Mouse (Mus musculus) forebrain, embryonic 14.5 days (tissue): Measurements from ENCODE around the gene Rbms3. TPM values are rescaled to one million over a fixed set of nuclear protein-coding genes. Genes with fewer than 3 reads are reported as not detected.

Experiments
- ATAC-seq: fragments of 200-750 bp; cut with Nextera tagmentation; 2 replicates; pipeline ENCODE4 v1.8.0; 2017; ENCODE audit warnings: mild to moderate bottlenecking, moderate library complexity
- DNase-seq: peaks from one replicate; pipeline ENCODE4 v3.0.0-alpha.2; 2015; ENCODE audit warnings: low spot score
- H3K27ac ChIP-seq: fragments of 300-500 bp; sonication (generic); 2 replicates; pipeline ENCODE4 v1.5.1; 2014; ENCODE audit warnings: low read depth, mild to moderate bottlenecking, control low read depth, low read length, moderate library complexity
- H3K27me3 ChIP-seq: fragments of 300-500 bp; sonication (generic); replicated peaks from 2 replicates; pipeline ENCODE4 v1.6.1; 2014; ENCODE audit warnings: low read length, control low read depth, mixed read lengths; ENCODE audit not compliant: control insufficient read depth, insufficient read depth
- H3K36me3 ChIP-seq: fragments of 300-500 bp; sonication (generic); 2 replicates; pipeline ENCODE4 v1.6.1; 2014; ENCODE audit warnings: low read length, control low read depth; ENCODE audit not compliant: control insufficient read depth, insufficient read depth
- H3K4me1 ChIP-seq: fragments of 300-500 bp; sonication (generic); 2 replicates; pipeline ENCODE4 v1.6.1; 2014; ENCODE audit warnings: antibody characterized with exemption, low read length, control low read depth; ENCODE audit not compliant: control insufficient read depth, insufficient read depth
- H3K4me2 ChIP-seq: fragments of 300-500 bp; sonication (generic); 2 replicates; pipeline ENCODE4 v1.6.1; 2014; ENCODE audit warnings: mild to moderate bottlenecking, control low read depth, low read length
- H3K4me3 ChIP-seq: fragments of 300-500 bp; sonication (generic); 2 replicates; pipeline ENCODE4 v1.5.1; 2014; ENCODE audit warnings: low read depth, low read length, control low read depth
- H3K9ac ChIP-seq: fragments of 300-500 bp; sonication (generic); 2 replicates; pipeline ENCODE4 v1.6.1; 2014; ENCODE audit warnings: mild to moderate bottlenecking, low read length, control low read depth, moderate library complexity
- H3K9me3 ChIP-seq: fragments of 300-500 bp; sonication (generic); replicated peaks from 2 replicates; pipeline ENCODE4 v1.6.1; 2016; ENCODE audit warnings: low read length, control low read depth, mixed read lengths; ENCODE audit not compliant: control insufficient read depth
- WGBS: fragments of 180-500 bp; shearing (Covaris S2); extraction: QIAGEN DNeasy Blood & Tissue Kit; methylation state at CpG from one replicate; pipeline ENCODE4 v1.1.7; 2014; 5-methylcytosine and 5-hydroxymethylcytosine counted together
- polyA plus RNA-seq: library from polyadenylated mRNA; unstranded; fragments of >200 nt; fragmentation: Nextera tagmentation; extraction: Ambion mirVana; gene quantifications from 2 replicates; pipeline ENCODE4 v1.2.1, GENCODE M21; 2014

Gene Rbms3
- polyA plus RNA-seq, 1 experiment from 2014 or later = 13.8 TPM

DNA sequence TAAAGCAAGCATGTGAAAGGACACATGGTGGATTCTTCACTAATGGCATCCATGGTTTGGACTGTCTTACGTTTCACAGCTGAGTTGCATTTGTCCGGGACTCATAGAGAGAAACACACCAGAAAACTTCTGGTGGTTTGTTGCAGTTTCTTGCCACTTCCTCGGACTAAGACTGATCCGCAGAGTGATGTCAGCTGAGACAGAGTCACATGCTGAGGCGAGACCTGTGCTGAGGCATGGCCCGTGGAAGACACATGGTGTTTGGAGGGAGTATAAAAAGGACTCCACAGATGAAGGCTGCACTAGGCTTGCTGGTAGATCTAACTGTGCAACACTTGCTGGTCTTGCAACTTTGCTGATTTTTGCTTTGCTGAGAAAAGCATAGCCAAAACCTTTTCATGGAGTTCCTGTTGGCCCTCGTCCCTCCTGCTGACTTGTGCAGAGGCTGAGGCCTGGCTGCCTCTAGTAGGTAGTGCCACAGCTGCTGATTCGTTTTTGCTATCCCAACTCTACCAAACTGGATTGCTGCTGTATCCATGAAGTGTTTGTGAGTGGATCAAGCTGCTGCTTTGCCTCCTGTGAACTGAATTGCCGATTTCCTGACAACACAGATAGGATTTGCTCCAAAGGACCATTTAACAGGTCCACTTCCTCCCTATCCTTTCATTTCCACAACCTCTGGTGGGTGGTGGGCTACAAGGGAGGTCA, 742.6 kb downstream of the Rbms3 start:
- Histone ChIP-seq H3K4me1 (no peaks in the 10 kb centered on the region), H3K9me3 (no peaks in the 10 kb centered on the region), H3K4me3 (no peak overlapping the region), H3K27me3 (no peaks in the 10 kb centered on the region), H3K36me3 (no peaks in the 10 kb centered on the region), H3K27ac (no peak overlapping the region), H3K4me2 (no peak overlapping the region), H3K9ac (no peak overlapping the region)
- DNase-seq = no peak
- ATAC-seq = no peak
- 88% methylated on average over 9 of the region's 9 CpGs for WGBS

DNA sequence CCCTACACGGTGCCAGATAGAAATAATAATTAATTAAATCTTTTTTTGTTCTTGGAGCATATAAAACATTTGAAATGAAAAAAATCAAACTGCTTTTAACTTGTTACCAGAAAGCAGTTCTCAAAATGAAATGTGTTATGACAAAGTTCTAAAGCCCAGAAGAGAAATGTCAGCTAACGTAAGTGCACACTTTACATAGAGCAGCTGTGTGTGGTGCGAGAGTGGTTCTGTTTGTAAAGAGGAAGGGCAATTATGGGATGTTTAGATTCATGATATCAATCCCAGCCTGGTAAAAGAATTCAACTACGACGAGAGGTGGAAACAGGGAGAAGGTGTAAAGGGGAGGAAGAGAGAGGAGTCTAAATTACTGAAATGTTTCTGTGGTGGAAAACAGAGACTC, 744.1 kb downstream of the Rbms3 start:
- Histone ChIP-seq H3K27me3 (no peaks in the 10 kb centered on the region), H3K27ac (no peak overlapping the region), H3K9ac (no peak overlapping the region), H3K9me3 (no peaks in the 10 kb centered on the region), H3K4me3 (no peak overlapping the region), H3K4me1 (no peaks in the 10 kb centered on the region), H3K36me3 (no peaks in the 10 kb centered on the region), H3K4me2 (no peak overlapping the region)
- ATAC-seq = no peak
- whole genome bisulfite sequencing = 69% methylated on average over 5 of the region's 5 CpGs
- no peak for DNase-seq

DNA sequence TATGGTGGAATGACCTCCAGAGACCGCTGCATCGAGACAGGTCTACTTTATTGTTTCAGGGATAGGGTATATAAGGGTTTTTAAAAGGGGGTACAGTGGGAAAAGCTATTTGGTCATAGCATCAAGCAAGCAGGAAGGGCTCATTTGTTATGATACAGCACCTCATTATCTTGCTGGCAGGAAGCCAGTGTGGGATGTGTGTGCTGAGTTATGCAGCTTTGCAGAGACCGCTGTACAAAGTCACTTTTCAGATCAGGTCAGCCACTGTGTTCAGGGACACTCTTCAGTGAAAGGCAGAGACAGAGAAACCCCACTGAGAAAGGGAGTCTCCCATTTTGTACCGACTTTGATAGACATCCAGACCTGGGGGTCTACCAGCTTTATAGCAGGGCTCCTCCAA, 749.2 kb downstream of the Rbms3 start:
- Histone ChIP-seq H3K27ac (no peak overlapping the region), H3K27me3 (no peaks in the 10 kb centered on the region), H3K9ac (no peak overlapping the region), H3K4me2 (no peak overlapping the region), H3K9me3 (no peaks in the 10 kb centered on the region), H3K4me1 (no peaks in the 10 kb centered on the region), H3K36me3 (no peaks in the 10 kb centered on the region), H3K4me3 (no peak overlapping the region)
- DNase-seq = no peak
- ATAC-seq = no peak
- WGBS = 79% methylated on average over 4 of the region's 4 CpGs

DNA sequence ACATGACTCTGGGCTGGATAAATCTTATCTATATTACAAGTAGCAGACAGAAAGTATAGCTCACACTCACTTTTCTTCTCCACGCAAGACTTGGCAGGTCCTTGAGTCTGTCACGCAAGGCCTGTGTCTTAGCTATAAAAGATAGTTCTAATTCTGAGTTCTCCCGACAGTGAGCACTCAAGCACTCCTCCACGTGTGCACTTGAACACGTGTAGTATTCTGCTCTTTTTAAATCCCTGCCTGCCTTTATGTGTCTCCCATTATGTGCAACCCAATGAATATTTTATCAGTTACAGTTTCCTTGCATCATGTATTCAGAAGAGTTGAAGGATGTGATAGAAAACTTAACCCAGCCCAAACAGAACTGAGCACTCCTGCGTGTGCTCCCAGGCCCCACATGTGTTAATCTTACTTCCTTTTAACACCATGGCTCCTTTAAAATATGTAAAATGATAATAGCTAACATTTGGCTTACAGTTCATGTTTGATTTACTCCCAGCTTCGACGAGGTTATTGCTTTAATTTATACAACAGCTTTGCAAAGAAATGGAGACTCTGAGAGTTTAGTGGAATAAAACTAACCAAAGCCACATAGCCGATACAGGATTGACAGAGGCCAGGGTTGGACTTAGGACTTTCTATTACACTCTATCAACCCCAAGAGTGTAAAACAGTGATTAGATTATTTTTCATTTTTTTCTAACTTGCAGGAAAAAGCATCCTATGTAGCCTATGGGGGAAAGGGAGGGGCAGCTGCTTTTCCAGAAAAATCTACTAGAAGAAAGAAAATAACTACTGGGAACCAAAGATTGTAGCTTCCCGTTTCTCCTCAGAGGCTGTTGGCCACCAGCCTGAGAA, 749.9 kb downstream of the Rbms3 start:
- 89% methylated on average over 10 of the region's 10 CpGs for WGBS
- Histone ChIP-seq H3K4me1 (no peaks in the 10 kb centered on the region), H3K4me3 (no peak overlapping the region), H3K27me3 (no peaks in the 10 kb centered on the region), H3K9me3 (no peaks in the 10 kb centered on the region), H3K36me3 (no peaks in the 10 kb centered on the region), H3K27ac (no peak overlapping the region), H3K9ac (no peak overlapping the region), H3K4me2 (no peak overlapping the region)
- ATAC-seq (no peak), DNase-seq (no peak)

DNA sequence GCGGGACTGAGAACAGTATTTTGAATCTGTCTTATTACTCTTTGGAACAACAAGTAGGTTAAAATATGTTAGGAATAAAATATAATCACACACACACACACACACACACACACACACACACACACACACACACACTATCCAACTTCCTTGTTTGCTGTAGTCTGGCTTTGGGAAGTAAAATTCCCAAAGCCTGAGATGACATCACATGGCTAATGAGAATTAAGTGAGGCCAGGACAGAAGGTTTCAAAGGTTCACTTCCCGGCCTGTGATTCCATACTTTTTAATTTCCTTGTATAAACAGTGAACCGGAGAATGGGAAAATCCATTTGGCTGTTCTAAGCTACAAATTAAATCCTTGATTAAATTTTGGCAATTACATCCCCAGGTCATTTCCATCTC, 752.9 kb downstream of the Rbms3 start:
- DNase-seq (no peak), ATAC-seq (no peak)
- no peak overlapping the region for H3K27ac ChIP-seq
- no peaks in the 10 kb centered on the region for H3K9me3 ChIP-seq
- H3K27me3 ChIP-seq = no peaks in the 10 kb centered on the region
- no peaks in the 10 kb centered on the region for H3K36me3 ChIP-seq
- WGBS = 78% methylated on average over 3 of the region's 3 CpGs
- no peak overlapping the region for H3K4me2 ChIP-seq
- no peak overlapping the region for H3K9ac ChIP-seq
- no peaks in the 10 kb centered on the region for H3K4me1 ChIP-seq
- no peak overlapping the region for H3K4me3 ChIP-seq

DNA sequence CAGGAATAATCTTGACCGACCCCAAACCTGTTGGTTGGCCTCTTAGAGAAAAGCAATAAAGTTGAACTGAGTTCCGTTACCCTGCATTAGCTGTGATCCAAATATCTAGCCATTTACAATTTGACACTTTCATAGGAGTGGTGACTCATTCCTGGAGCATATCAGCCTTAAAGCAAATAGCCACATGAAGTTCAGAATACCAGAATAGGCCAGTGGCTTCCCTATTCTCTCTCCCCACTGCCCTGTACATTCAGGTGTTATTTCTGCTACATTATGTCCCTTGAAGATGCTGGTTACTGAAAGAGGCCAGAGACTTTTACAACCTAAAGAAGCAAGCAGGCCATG, 755.8 kb downstream of the Rbms3 start:
- Histone ChIP-seq H3K9ac (no peak overlapping the region), H3K27me3 (no peaks in the 10 kb centered on the region), H3K4me1 (no peaks in the 10 kb centered on the region), H3K4me2 (no peak overlapping the region), H3K9me3 (no peaks in the 10 kb centered on the region), H3K4me3 (no peak overlapping the region), H3K27ac (no peak overlapping the region), H3K36me3 (no peaks in the 10 kb centered on the region)
- 74% methylated on average over 2 of the region's 2 CpGs for WGBS
- ATAC-seq = no peak
- DNase-seq = no peak

DNA sequence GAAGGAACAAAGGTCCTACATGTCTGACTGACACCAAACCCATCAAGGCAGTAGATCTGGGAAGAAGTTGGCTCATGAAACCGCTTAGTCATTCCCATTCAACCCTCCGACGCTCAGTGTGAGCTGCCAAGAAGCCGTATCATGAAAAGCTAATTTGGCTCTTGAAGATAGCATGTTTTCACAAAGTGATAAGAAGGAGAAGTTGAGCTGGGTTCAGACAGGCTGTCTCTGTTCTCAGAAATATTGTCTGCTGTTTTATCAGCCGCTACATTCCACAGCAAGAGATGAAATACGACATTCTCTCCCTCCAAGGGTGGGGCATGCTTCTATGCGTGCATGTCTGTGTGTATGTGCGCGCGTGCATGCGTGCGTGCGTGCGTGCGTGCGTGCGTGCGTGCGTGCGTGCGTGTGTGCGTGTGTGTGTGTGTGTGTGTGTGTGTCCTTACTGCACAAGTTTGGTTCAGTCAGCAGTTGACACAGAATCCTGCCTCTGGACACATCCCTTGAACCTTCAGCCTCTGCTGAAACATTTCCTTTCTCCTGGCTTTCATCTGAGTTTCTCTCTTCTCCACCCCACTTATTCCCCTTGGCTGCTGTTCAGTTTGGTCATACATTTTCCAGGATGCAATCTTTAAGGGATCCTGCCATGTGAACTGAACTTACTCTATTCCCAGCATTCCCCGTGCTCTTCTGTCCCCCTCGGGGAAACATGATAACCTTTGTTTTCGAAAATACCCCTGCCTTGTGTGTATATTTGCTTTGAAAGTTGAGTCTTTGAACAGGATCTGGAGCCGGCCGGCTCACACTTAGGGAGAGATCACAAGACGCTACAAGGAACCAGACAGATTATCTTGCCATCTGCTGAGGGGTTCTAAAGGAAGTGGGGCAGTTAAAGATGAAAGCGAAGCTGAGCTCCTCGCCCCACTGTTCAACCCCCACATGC, 756.4 kb downstream of the Rbms3 start:
- Histone ChIP-seq H3K27ac (no peak overlapping the region), H3K4me2 (no peak overlapping the region), H3K4me3 (no peak overlapping the region), H3K9ac (no peak overlapping the region), H3K36me3 (no peaks in the 10 kb centered on the region), H3K4me1 (no peaks in the 10 kb centered on the region), H3K27me3 (no peaks in the 10 kb centered on the region), H3K9me3 (no peaks in the 10 kb centered on the region)
- ATAC-seq = no peak
- 83% methylated on average over 30 of the region's 30 CpGs for WGBS
- DNase-seq = peak; percentile 60

DNA sequence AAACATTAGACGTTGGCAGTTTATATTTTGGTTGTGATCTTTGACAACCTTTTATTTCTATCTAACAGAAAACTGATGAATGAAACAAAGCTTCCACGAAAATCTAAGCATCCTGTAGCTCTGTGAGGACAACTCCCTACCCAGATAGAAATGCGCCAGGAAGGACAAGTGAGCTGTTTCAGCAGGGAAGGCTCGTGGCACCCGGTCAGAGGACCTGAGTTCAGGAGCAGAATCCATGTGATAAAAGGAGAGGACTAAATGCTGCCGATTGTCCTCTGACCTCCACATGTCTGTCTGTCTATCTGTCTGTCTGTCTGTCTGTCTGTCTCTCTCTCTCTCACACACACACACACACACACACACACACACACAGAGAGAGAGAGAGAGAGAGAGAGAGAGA, 757.4 kb downstream of the Rbms3 start:
- Histone ChIP-seq H3K27ac (no peak overlapping the region), H3K36me3 (no peaks in the 10 kb centered on the region), H3K4me2 (no peak overlapping the region), H3K4me3 (no peak overlapping the region), H3K9me3 (no peaks in the 10 kb centered on the region), H3K4me1 (no peaks in the 10 kb centered on the region), H3K9ac (no peak overlapping the region), H3K27me3 (no peaks in the 10 kb centered on the region)
- no peak for ATAC-seq
- 89% methylated on average over 6 of the region's 6 CpGs for WGBS
- DNase-seq = no peak
